Comparison of ENCODE assay signal across 7 mouse cellular contexts in genomic region chr2:181385885-181386284, GRCm38 (mm10). TPM values are rescaled to one million over a fixed set of nuclear protein-coding genes. Genes with fewer than 3 reads are reported as not detected.
A peak's percentile ranks its signal among the peaks of the same experiment; 100 is the strongest.
DNase-seq lines count a peak whose midpoint lies in the region; ATAC-seq and TF ChIP-seq lines count a peak whose summit lies in the region.

No protein-coding gene starts in this region.

- no peaks in the 10 kb centered on the region for H3K9me3 ChIP-seq in lung, embryonic 16.5 days (ENCODE audit: control insufficient read depth, low read length)
- no peaks in the 10 kb centered on the region for H3K9me3 ChIP-seq in hindbrain, postnatal 0 days (ENCODE audit: low read length)

- DNase-seq in lung, postnatal 4 days, result no peak
- peak; percentile 91 for DNase-seq in cerebellum, postnatal 25 days
- DNase-seq in hindbrain, postnatal 0 days (ENCODE audit: low spot score), result peak; percentile 44
- DNase-seq in right cerebral cortex, postnatal 25 days, result peak; percentile 73
- no peak for DNase-seq in thymus, postnatal 14 days
- DNase-seq in yolk sac, embryonic 10.5 days (ENCODE audit: low spot score), result no peak

- H3K9ac ChIP-seq in lung, embryonic 16.5 days (ENCODE audit: low read length), result no peak overlapping the region
- no peak overlapping the region for H3K9ac ChIP-seq in hindbrain, postnatal 0 days (replicated peaks; ENCODE audit: low read length)

- H3K4me2 ChIP-seq in lung, embryonic 16.5 days (ENCODE audit: low read depth, low read length), result no peak overlapping the region
- H3K4me2 ChIP-seq in hindbrain, postnatal 0 days (ENCODE audit: low read depth, low read length), result no peak overlapping the region

- H3K36me3 ChIP-seq in lung, embryonic 16.5 days (ENCODE audit: control insufficient read depth, insufficient read depth, low read length), result peaks cover 6% of the 10 kb centered on the region; the same call in 1 of the 2 replicates
- peaks cover 25% of the 10 kb centered on the region for H3K36me3 ChIP-seq in hindbrain, postnatal 0 days (ENCODE audit: insufficient read depth, low read length)

- no peak for ATAC-seq in lung, embryonic 16.5 days (ENCODE audit: low read depth)
- no peak for ATAC-seq in hindbrain, postnatal 0 days

- TF ChIP-seq CTCF in hindbrain, postnatal 0 days (IDR thresholded peaks at IDR 0.05; ENCODE audit: low read depth), result no peak

- H3K4me1 ChIP-seq in lung, embryonic 16.5 days (replicated peaks; ENCODE audit: control insufficient read depth, insufficient read depth, low read length), result peaks cover 25% of the 10 kb centered on the region
- H3K4me1 ChIP-seq in hindbrain, postnatal 0 days (ENCODE audit: insufficient read depth, low read length), result peaks cover 6% of the 10 kb centered on the region; the same call in 1 of the 2 replicates

- H3K4me3 ChIP-seq in lung, embryonic 16.5 days (ENCODE audit: low read length), result no peak overlapping the region
- no peak overlapping the region for H3K4me3 ChIP-seq in hindbrain, postnatal 0 days (ENCODE audit: low read length)

- no peaks in the 10 kb centered on the region for H3K27me3 ChIP-seq in lung, embryonic 16.5 days (ENCODE audit: control insufficient read depth, insufficient read depth, low read depth, low read length)
- no peaks in the 10 kb centered on the region for H3K27me3 ChIP-seq in hindbrain, postnatal 0 days (ENCODE audit: insufficient read depth, low read length)

- H3K27ac ChIP-seq in lung, embryonic 16.5 days (ENCODE audit: low read length), result peak overlapping the region; percentile 96
- peak overlapping the region; percentile 46; the same call in 1 of the 2 replicates for H3K27ac ChIP-seq in hindbrain, postnatal 0 days

- WGBS in lung, embryonic 16.5 days, result 42% methylated on average over 3 of the region's 3 CpGs
- 44% methylated on average over 3 of the region's 3 CpGs for WGBS in hindbrain, postnatal 0 days

RNA-seq across cellular contexts. Expression of gene Lime1, which starts 6.0 kb away (rescaled TPM):
- polyA plus RNA-seq in lung, embryonic 16.5 days (2015; fragmentation: Nextera tagmentation; extraction: Ambion mirVana), result 20.7 and 24.0 TPM in 2 replicates
- 49.0 and 62.1 TPM in 2 replicates for total RNA-seq in hindbrain, postnatal 0 days (2014; rRNA removed)
- 24.1 and 26.2 TPM in 2 replicates for polyA plus RNA-seq in hindbrain, postnatal 0 days (2015; fragmentation: Nextera tagmentation; extraction: Ambion mirVana)

RNA-seq across cellular contexts. Expression of gene Arfrp1, which starts 20.7 kb away (rescaled TPM):
- 60.8 and 62.0 TPM in 2 replicates for polyA plus RNA-seq in lung, embryonic 16.5 days (2015; fragmentation: Nextera tagmentation; extraction: Ambion mirVana)
- total RNA-seq in hindbrain, postnatal 0 days (2014; rRNA removed), result 13.0 and 14.7 TPM in 2 replicates
- polyA plus RNA-seq in hindbrain, postnatal 0 days (2015; fragmentation: Nextera tagmentation; extraction: Ambion mirVana), result 70.7 TPM in 2 replicates

RNA-seq across cellular contexts. Expression of gene Zgpat, which starts 21.2 kb away (rescaled TPM):
- 39.2 and 39.4 TPM in 2 replicates for polyA plus RNA-seq in lung, embryonic 16.5 days (2015; fragmentation: Nextera tagmentation; extraction: Ambion mirVana)
- 66.3 and 85.3 TPM in 2 replicates for total RNA-seq in hindbrain, postnatal 0 days (2014; rRNA removed)
- polyA plus RNA-seq in hindbrain, postnatal 0 days (2015; fragmentation: Nextera tagmentation; extraction: Ambion mirVana), result 37.5 and 40.6 TPM in 2 replicates

Comparison
In these comparisons a context has a peak if more than half of its experiments do, and no peak if none do; other contexts are left out.
1. DNase-seq: peak in cerebellum, postnatal 25 days (2 of 2), hindbrain, postnatal 0 days (single experiment) and right cerebral cortex, postnatal 25 days (single experiment); none in lung, postnatal 4 days (0 of 2), thymus, postnatal 14 days (single experiment) and yolk sac, embryonic 10.5 days (single experiment).